Mouse (Mus musculus) bone marrow macrophage, adult 2 months (primary cell): ENCODE data around the gene Lrch1.

ENCODE experiments used
- CTCF ChIP-seq: IDR thresholded peaks from 2 replicates; pipeline ENCODE4 v1.5.1; 2012; ENCODE audit warnings: low read depth, mild to moderate bottlenecking, low read length, moderate library complexity
- POLR2A ChIP-seq: IDR thresholded peaks from 2 replicates; pipeline ENCODE4 v1.6.1; 2012; ENCODE audit warnings: mild to moderate bottlenecking, low read depth, low read length, borderline replicate concordance

GRCm38 (mm10) chr14:74915025-74915424 lies 32.7 kb downstream of the Lrch1 start:
- TF ChIP-seq CTCF, result no peak
- TF ChIP-seq POLR2A, result no peak
